Mouse (Mus musculus) left cerebral cortex, postnatal 25 days (tissue): ENCODE measurements around the gene Efcab9. TPM values are rescaled to one million over a fixed set of nuclear protein-coding genes. Genes with fewer than 3 reads are reported as not detected.

Experiments
- DNase-seq, 2 experiments: peaks; one replicate each; pipeline ENCODE4 v3.0.0; 2022; ENCODE audit warnings: low spot score in 2 of 2, mixed read lengths in 1 of 2
- intact Hi-C: fragments of 180-260 bp; cut with DNase I; formaldehyde crosslinking; loops from one replicate; pipeline ENCODE4 v1.15.1; 2025
- total RNA-seq, 2 experiments: library from RNA; stranded (reverse); gene quantifications; 2 replicates each; pipeline ENCODE4 v1.2.3; 2021

Gene Efcab9
- total RNA-seq, 2 experiments from 2014 or later = 1.6 to 1.7 TPM

- intact Hi-C loops = no loop called here
Observed at GRCm38 (mm10) chr11:32558677-32559076, 26.8 kb upstream of the Efcab9 start.

GRCm38 (mm10) chr11:32558026-32558425 lies 26.1 kb upstream of the Efcab9 start:
- intact Hi-C loops = no loop called here
- no peak for DNase-seq

More at GRCm38 (mm10) chr11:32558677-32559076, 26.8 kb upstream of the Efcab9 start:
- no peak for DNase-seq

GRCm38 (mm10) chr11:32556333-32556990 lies 24.6 kb upstream of the Efcab9 start:
- intact Hi-C loops = no loop called here
- no peak for DNase-seq

GRCm38 (mm10) chr11:32555103-32555689 lies 23.3 kb upstream of the Efcab9 start:
- intact Hi-C loops = no loop called here
- DNase-seq = no peak

GRCm38 (mm10) chr11:32554141-32555091 lies 22.5 kb upstream of the Efcab9 start:
- intact Hi-C loops = no loop called here
- no peak for DNase-seq

- intact Hi-C loops = no loop called here
- DNase-seq = no peak
Observed at GRCm38 (mm10) chr11:32553311-32554140, 21.6 kb upstream of the Efcab9 start.

- intact Hi-C loops = no loop called here
Observed at GRCm38 (mm10) chr11:32552401-32553090, 20.7 kb upstream of the Efcab9 start.

GRCm38 (mm10) chr11:32551579-32552297 lies 19.9 kb upstream of the Efcab9 start:
- intact Hi-C loops = no loop called here
- no peak for DNase-seq

More at GRCm38 (mm10) chr11:32552401-32553090, 20.7 kb upstream of the Efcab9 start:
- DNase-seq = no peak

GRCm38 (mm10) chr11:32551056-32551455 lies 19.2 kb upstream of the Efcab9 start:
- intact Hi-C loops = no loop called here
- DNase-seq = no peak

GRCm38 (mm10) chr11:32550102-32550501 lies 18.2 kb upstream of the Efcab9 start:
- intact Hi-C loops = no loop called here
- no peak for DNase-seq

- no peak for DNase-seq
- intact Hi-C loops = no loop called here
Observed at GRCm38 (mm10) chr11:32549236-32549635, 17.4 kb upstream of the Efcab9 start.

GRCm38 (mm10) chr11:32548240-32548639 lies 16.4 kb upstream of the Efcab9 start:
- no peak for DNase-seq
- intact Hi-C loops = no loop called here

- no peak for DNase-seq
- intact Hi-C loops = no loop called here
Observed at GRCm38 (mm10) chr11:32547391-32547947, 15.6 kb upstream of the Efcab9 start.

- intact Hi-C loops = no loop called here
- no peak for DNase-seq
Observed at GRCm38 (mm10) chr11:32546483-32546882, 14.6 kb upstream of the Efcab9 start.

- intact Hi-C loops = no loop called here
- peak in 1 of 2 experiments; percentile 55 for DNase-seq
Observed at GRCm38 (mm10) chr11:32545605-32546004, 13.7 kb upstream of the Efcab9 start.

GRCm38 (mm10) chr11:32544497-32544896 lies 12.6 kb upstream of the Efcab9 start:
- intact Hi-C loops = no loop called here
- DNase-seq = no peak

GRCm38 (mm10) chr11:32544041-32544440 lies 12.2 kb upstream of the Efcab9 start:
- intact Hi-C loops = no loop called here
- DNase-seq = no peak
